Mouse (Mus musculus) kidney, embryonic 16.5 days (tissue): ENCODE measurements at regions not wholly inside any gene's neighbourhood (a gene's known extent, or its start where the extent isn't known, plus 50 kb on each side); places are given as distances from the start of the nearest gene placed in this dataset.
"Not testable (repeated sequence)": the region's sequence is repeated elsewhere in the genome, so short reads cannot be mapped to it uniquely, and the experiment has no call there.

Experiments used
- ATAC-seq: fragments of 200-750 bp; cut with Nextera tagmentation; 2 replicates; pipeline ENCODE4 v1.8.0; 2017; ENCODE audit warnings: moderate TSS enrichment; ENCODE audit not compliant: low FRiP score, low TSS enrichment
- H3K27ac ChIP-seq: fragments of 300-500 bp; sonication (generic); 2 replicates; pipeline ENCODE4 v1.5.1; 2014; ENCODE audit warnings: low read length
- H3K27me3 ChIP-seq: fragments of 300-500 bp; sonication (generic); 2 replicates; pipeline ENCODE4 v1.6.1; 2014; ENCODE audit warnings: low read length, control low read depth, mixed read lengths; ENCODE audit not compliant: insufficient read depth
- H3K36me3 ChIP-seq: fragments of 300-500 bp; sonication (generic); 2 replicates; pipeline ENCODE4 v1.6.1; 2014; ENCODE audit warnings: low read length, control low read depth, mixed read lengths; ENCODE audit not compliant: insufficient read depth
- H3K4me1 ChIP-seq: fragments of 300-500 bp; sonication (generic); 2 replicates; pipeline ENCODE4 v1.6.1; 2014; ENCODE audit warnings: low read length, control low read depth, mixed read lengths; ENCODE audit not compliant: insufficient read depth
- H3K4me2 ChIP-seq: fragments of 300-500 bp; sonication (generic); replicated peaks from 2 replicates; pipeline ENCODE4 v1.6.1; 2014; ENCODE audit warnings: low read depth, low read length
- H3K4me3 ChIP-seq: fragments of 300-500 bp; sonication (generic); 2 replicates; pipeline ENCODE4 v1.5.1; 2014; ENCODE audit warnings: mild to moderate bottlenecking, low read length
- H3K9ac ChIP-seq: fragments of 300-500 bp; sonication (generic); replicated peaks from 2 replicates; pipeline ENCODE4 v1.6.1; 2014; ENCODE audit warnings: low read length
- H3K9me3 ChIP-seq: fragments of 300-500 bp; sonication (generic); 2 replicates; pipeline ENCODE4 v1.6.1; 2016; ENCODE audit warnings: low read length, control low read depth
- WGBS: fragments of 180-500 bp; shearing (Covaris S2); extraction: QIAGEN DNeasy Blood & Tissue Kit; methylation state at CpG from one replicate; pipeline ENCODE4 v1.1.7; 2014; 5-methylcytosine and 5-hydroxymethylcytosine counted together

DNA sequence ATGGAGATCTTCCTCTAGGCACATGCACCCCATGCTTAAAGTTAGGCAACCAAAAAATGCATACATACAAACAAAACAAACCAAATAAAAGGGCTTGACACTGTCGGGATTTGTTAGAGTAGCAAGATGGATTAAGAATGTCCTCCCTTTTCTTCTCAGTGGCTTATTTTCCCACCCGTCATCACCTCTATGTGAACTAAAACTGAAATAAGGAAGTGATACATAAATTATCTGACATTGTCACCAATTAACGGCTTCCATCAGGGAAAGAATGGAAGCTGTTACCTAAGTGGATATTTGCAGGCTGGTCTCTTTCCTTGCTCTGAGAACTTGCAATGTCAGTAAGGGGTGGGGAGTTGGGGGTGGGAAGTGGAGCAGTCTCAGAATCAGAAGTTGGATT lies 541.5 kb downstream of the Diaph3 start:
- Histone ChIP-seq H3K27me3 (no peaks in the 10 kb centered on the region), H3K4me2 (no peak overlapping the region), H3K36me3 (no peaks in the 10 kb centered on the region), H3K4me1 (no peaks in the 10 kb centered on the region), H3K9ac (no peak overlapping the region), H3K27ac (no peak overlapping the region), H3K4me3 (no peak overlapping the region), H3K9me3 (no peaks in the 10 kb centered on the region)
- ATAC-seq, result no peak
- 30% methylated on average over 3 of the region's 3 CpGs for WGBS

DNA sequence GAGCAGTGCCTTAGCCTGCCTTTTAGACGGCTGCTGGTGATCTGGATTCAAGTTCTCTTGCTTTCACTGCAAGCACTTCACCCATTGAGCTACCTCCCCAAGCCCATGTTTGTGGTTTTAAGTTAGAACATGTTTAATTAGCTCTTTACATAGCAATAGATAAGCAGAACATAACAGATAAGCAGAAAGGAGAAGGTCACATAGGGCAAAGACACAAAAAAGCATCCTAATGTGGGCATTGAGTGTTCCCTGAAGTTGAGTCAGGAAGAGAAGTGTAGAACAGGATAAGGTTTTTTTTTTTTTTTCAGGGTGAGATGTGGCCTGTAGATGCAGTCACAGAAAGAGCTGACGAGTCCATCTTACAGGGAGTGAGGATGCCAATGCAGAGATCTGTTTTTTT lies 552.5 kb downstream of the Diaph3 start:
- 91% methylated on average over 2 of the region's 2 CpGs for WGBS

DNA sequence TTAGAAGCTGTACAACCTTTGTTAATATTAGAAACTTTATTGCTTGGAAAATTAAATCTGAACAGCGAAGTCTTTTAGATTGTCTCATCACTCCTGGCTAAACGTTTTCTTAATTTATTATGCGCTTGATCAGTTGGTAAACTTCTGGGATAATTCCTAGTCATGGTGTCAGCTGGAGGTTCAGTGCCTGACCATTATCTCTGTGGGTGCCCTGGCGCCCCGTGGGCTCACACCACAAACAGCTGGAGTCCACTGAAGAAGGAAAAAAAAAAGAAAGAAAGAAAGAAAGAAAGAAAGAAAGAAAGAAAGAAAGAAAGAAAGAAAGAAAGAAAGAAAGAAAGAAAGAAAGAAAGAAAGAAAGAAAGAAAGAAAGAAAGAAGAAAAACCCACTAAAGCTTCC lies 555.1 kb downstream of the Diaph3 start:
- not testable (repeated sequence) for H3K9me3 ChIP-seq, H3K4me3 ChIP-seq, H3K27me3 ChIP-seq, H3K9ac ChIP-seq, H3K4me2 ChIP-seq, H3K27ac ChIP-seq, ATAC-seq, H3K4me1 ChIP-seq, H3K36me3 ChIP-seq
- 61% methylated on average over 5 of the region's 5 CpGs for WGBS

More for the DNA sequence above, 552.5 kb downstream of the Diaph3 start:
- no peak overlapping the region for H3K27ac ChIP-seq
- no peak overlapping the region for H3K4me3 ChIP-seq
- H3K4me2 ChIP-seq, result no peak overlapping the region
- H3K36me3 ChIP-seq, result no peaks in the 10 kb centered on the region
- no peaks in the 10 kb centered on the region for H3K4me1 ChIP-seq
- no peaks in the 10 kb centered on the region for H3K27me3 ChIP-seq
- H3K9me3 ChIP-seq, result no peaks in the 10 kb centered on the region
- ATAC-seq, result no peak
- no peak overlapping the region for H3K9ac ChIP-seq

DNA sequence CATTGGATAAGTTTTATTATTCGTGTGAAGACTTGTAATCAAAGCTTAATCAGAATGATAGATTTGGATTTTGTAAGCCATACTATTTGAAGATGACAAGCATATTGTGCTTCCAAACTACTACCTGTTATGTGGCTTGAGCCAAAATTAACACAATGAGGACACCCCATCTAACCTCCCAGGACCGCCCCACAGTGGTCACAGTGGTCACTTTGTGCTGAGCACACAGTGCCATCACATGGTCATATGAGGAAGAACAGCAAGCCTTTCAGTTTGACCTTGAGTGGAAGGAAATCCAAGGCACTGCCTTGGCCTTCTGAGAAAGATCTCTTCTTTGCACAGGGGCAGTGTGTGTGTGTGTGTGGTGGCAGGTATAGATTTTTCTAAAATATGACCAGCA lies 578.3 kb downstream of the Diaph3 start:
- ATAC-seq, result no peak; the same call in 1 of the 2 replicates
- 70% methylated on average over 2 of the region's 2 CpGs for WGBS
- Histone ChIP-seq H3K4me2 (no peak overlapping the region), H3K27ac (no peak overlapping the region), H3K4me1 (no peaks in the 10 kb centered on the region), H3K4me3 (no peak overlapping the region), H3K27me3 (no peaks in the 10 kb centered on the region), H3K36me3 (no peaks in the 10 kb centered on the region), H3K9me3 (no peaks in the 10 kb centered on the region), H3K9ac (no peak overlapping the region)

DNA sequence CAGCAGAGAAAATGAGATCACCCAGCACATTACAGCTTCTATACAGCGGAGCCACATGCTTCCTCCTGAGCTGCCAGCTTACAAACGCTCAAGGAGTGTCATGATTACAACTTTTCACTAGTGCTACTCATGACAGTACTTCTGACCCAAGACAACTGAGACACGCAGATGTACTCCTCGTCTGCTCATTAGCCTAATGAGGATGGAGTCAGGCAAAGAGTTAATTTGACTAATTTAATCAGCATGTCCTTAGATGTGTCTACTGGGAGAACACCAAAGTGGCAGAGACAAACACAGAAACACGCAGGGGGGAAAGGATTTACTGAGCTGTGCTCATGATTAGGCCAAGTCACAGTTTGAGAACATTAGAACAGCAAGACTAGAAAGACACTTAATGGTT lies 603.0 kb downstream of the Diaph3 start:
- ATAC-seq, result no peak
- Histone ChIP-seq H3K27me3 (no peaks in the 10 kb centered on the region), H3K4me3 (no peak overlapping the region), H3K4me1 (no peaks in the 10 kb centered on the region), H3K27ac (no peak overlapping the region), H3K36me3 (no peaks in the 10 kb centered on the region), H3K9ac (no peak overlapping the region), H3K4me2 (no peak overlapping the region), H3K9me3 (no peaks in the 10 kb centered on the region)
- WGBS, result 71% methylated on average over 5 of the region's 5 CpGs

DNA sequence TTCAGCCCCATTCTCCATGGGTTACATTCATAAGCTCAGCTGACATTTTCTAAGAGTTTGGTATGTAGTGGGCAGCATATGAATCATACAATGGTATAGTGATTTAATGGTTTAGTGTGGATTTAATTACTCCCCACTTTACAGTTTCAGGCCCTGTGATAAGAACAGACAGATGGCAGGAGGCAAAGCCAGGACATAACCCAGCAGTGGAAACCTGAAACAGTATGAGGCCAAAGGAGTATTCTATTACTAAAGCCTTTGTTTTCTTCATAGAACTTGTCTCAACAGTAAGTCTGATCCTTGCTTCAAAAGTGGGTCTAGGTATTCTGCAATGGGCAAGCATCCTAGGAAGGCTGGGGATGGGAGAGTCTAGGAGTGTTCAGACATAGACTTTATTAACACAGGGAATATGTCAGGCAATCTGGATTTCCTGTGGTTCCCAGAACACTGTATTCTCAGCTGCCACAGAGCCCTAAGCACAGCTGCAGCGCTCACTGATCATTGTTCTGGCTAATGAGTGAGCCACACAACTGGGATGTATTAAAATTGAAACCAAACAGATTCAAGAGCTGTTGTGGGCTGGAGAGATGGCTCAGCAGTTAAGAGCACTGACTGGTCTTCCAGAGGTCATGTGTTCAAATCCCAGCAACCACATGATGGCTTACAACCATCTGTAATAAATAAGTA lies 604.6 kb downstream of the Diaph3 start:
- Histone ChIP-seq H3K36me3 (no peaks in the 10 kb centered on the region), H3K9ac (no peak overlapping the region), H3K27ac (no peak overlapping the region), H3K4me3 (no peak overlapping the region), H3K4me1 (no peaks in the 10 kb centered on the region), H3K9me3 (no peaks in the 10 kb centered on the region), H3K4me2 (no peak overlapping the region), H3K27me3 (no peaks in the 10 kb centered on the region)
- ATAC-seq, result no peak
- 100% methylated on average over 1 of the region's 1 CpGs for WGBS

DNA sequence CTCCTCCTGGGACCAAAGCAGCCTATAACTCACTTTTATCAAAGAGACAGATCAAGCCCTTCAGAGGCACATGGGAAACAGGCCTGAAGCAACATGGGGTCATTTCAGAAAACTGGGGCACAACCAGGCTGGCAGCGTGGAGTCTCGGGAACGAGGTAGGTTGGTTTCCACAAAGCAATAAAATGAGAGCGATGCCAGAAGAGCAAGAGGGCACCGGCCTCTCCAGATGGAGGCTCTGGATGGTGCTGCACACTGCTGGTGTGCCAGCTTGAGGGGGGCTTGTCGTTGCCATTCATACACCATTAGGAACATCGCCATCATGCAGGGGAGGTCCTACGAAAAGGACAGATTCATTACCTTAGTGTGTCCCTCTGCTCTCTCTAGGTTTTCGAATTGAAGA lies 630.6 kb downstream of the Diaph3 start:
- ATAC-seq, result no peak
- Histone ChIP-seq H3K36me3 (no peaks in the 10 kb centered on the region), H3K27ac (no peak overlapping the region), H3K4me3 (no peak overlapping the region), H3K27me3 (no peaks in the 10 kb centered on the region), H3K9ac (no peak overlapping the region), H3K4me2 (no peak overlapping the region), H3K4me1 (no peaks in the 10 kb centered on the region), H3K9me3 (no peaks in the 10 kb centered on the region)
- 89% methylated on average over 9 of the region's 9 CpGs for WGBS

DNA sequence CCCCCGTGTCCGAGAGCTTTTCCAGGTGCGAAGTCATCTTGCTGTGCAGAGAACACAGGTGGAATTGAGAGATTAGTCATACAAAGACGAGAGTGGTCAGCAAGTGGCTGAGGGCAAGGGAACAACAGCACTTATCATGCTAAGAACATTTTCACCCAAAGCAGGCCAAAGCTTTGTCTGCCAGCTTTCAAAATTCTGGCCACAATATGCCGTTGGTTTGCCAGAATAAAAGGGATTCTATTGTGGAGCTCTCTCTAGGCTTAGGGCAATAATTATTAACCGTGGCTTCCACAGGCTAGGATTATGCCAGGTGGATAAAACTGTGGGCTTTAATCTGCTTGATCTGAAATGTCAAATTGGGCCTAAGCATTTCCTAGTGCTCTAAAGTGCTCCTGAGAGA lies 631.3 kb downstream of the Diaph3 start:
- Histone ChIP-seq H3K9me3 (no peaks in the 10 kb centered on the region), H3K9ac (no peak overlapping the region), H3K27me3 (no peaks in the 10 kb centered on the region), H3K4me2 (no peak overlapping the region), H3K4me3 (no peak overlapping the region), H3K4me1 (no peaks in the 10 kb centered on the region), H3K27ac (no peak overlapping the region), H3K36me3 (no peaks in the 10 kb centered on the region)
- ATAC-seq, result no peak
- 91% methylated on average over 6 of the region's 6 CpGs for WGBS

DNA sequence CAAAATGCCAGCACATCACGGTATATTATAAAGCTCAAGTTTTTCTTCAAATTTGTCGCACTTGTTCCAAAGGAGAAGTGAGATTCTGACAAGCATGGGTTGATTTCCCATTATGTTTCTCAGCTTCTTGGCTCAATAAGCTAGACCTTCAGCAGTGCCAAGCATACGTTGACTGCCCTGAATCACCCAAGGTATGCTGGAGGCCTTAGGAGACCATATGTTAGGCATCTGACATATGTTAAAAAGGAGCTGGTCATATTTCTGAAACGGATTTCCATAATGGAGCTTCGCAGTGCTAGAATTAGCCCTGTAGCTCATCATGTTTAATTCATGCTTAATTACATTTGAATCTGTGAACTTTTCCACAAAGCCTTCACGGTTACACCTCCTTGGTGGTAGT lies 634.7 kb downstream of the Diaph3 start:
- Histone ChIP-seq H3K36me3 (no peaks in the 10 kb centered on the region), H3K9me3 (no peaks in the 10 kb centered on the region), H3K27me3 (no peaks in the 10 kb centered on the region), H3K4me3 (no peak overlapping the region), H3K9ac (no peak overlapping the region), H3K27ac (no peak overlapping the region), H3K4me2 (no peak overlapping the region), H3K4me1 (no peaks in the 10 kb centered on the region)
- ATAC-seq, result no peak
- WGBS, result 86% methylated on average over 6 of the region's 6 CpGs

DNA sequence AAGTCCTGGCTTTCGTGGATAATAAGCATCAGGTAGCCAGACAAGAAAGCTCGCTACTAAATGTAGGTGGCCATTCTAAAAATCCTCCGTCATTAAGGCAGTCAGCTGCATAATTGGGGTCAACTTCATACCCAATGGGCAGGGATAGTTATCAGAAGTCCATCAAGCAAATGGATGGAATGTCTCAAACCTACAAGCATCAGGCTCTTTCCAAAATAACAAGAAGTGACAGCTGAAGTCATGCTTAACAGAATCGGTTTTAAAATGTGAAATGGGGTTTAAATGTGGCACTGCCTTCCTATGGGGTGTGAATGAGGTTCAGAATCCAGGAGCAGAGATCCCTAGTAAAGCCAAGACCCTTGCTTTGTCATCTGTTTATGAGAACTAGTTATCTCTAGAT lies 650.2 kb downstream of the Diaph3 start:
- 0 out of 2 replicates have a peak, but pooled peaks cover 5% of the 10 kb centered on the region for H3K4me1 ChIP-seq
- H3K9me3 ChIP-seq, result no peaks in the 10 kb centered on the region
- H3K9ac ChIP-seq, result no peak overlapping the region
- no peak for ATAC-seq
- H3K4me2 ChIP-seq, result no peak overlapping the region
- no peaks in the 10 kb centered on the region for H3K27me3 ChIP-seq
- no peaks in the 10 kb centered on the region for H3K36me3 ChIP-seq
- H3K4me3 ChIP-seq, result no peak overlapping the region
- WGBS, result 81% methylated on average over 4 of the region's 4 CpGs
- H3K27ac ChIP-seq, result no peak overlapping the region
